Mouse (Mus musculus) midbrain, embryonic 14.5 days (tissue): ENCODE measurements at regions not wholly inside any gene's neighbourhood (a gene's known extent, or its start where the extent isn't known, plus 50 kb on each side); places are given as distances from the start of the nearest gene placed in this dataset.

Source experiments
- ATAC-seq: fragments of 200-750 bp; cut with Nextera tagmentation; 2 replicates; pipeline ENCODE4 v1.8.0; 2017; ENCODE audit warnings: moderate number of reproducible peaks, moderate library complexity; ENCODE audit not compliant: low FRiP score, low TSS enrichment
- DNase-seq: peaks from one replicate; pipeline ENCODE4 v3.0.0-alpha.2; 2015
- H3K27ac ChIP-seq: fragments of 300-500 bp; sonication (generic); replicated peaks from 2 replicates; pipeline ENCODE4 v1.5.1; 2014; ENCODE audit warnings: mild to moderate bottlenecking, low read depth, low read length, moderate library complexity
- H3K27me3 ChIP-seq: fragments of 300-500 bp; sonication (generic); 2 replicates; pipeline ENCODE4 v1.6.1; 2014; ENCODE audit warnings: low read length, control low read depth, mixed read lengths; ENCODE audit not compliant: control insufficient read depth, insufficient read depth
- H3K36me3 ChIP-seq: fragments of 300-500 bp; sonication (generic); 2 replicates; pipeline ENCODE4 v1.6.1; 2014; ENCODE audit warnings: low read length, control low read depth; ENCODE audit not compliant: control insufficient read depth, insufficient read depth
- H3K4me1 ChIP-seq: fragments of 300-500 bp; sonication (generic); 2 replicates; pipeline ENCODE4 v1.6.1; 2014; ENCODE audit warnings: mild to moderate bottlenecking, antibody characterized with exemption, low read length, control low read depth; ENCODE audit not compliant: control insufficient read depth, insufficient read depth
- H3K4me2 ChIP-seq: fragments of 300-500 bp; sonication (generic); 2 replicates; pipeline ENCODE4 v1.6.1; 2014; ENCODE audit warnings: mild to moderate bottlenecking, low read length, moderate library complexity
- H3K4me3 ChIP-seq: fragments of 300-500 bp; sonication (generic); replicated peaks from 2 replicates; pipeline ENCODE4 v1.5.1; 2014; ENCODE audit warnings: low read depth, low read length
- H3K9ac ChIP-seq: fragments of 300-500 bp; sonication (generic); replicated peaks from 2 replicates; pipeline ENCODE4 v1.6.1; 2014; ENCODE audit warnings: mild to moderate bottlenecking, low read length, moderate library complexity
- H3K9me3 ChIP-seq: fragments of 300-500 bp; sonication (generic); 2 replicates; pipeline ENCODE4 v1.6.1; 2016; ENCODE audit warnings: low read length, control low read depth, mixed read lengths; ENCODE audit not compliant: control insufficient read depth
- WGBS: fragments of 180-500 bp; shearing (Covaris S2); extraction: QIAGEN DNeasy Blood & Tissue Kit; methylation state at CpG from one replicate; pipeline ENCODE4 v1.1.7; 2014; 5-methylcytosine and 5-hydroxymethylcytosine counted together

DNA sequence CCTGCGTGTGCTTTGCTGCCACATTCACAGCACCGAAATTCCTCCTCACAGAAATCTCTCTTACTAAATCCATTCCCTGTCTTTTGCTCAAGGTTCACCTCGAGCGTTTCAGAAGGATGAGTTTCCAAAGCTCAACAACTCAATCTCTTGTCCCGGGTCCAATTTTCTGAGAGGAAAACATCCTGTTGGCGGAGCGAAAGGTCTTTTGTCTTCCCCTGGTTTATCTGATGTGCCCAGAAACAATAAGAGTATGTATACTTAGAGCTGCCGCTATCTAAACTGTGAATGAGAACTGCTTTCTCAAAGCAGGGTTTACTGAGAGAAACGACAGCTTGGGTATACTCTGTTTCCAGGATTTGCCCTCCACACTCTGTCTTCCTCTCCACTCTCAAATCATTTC lies 115.6 kb upstream of the Lrig3 start:
- no peak overlapping the region for H3K4me3 ChIP-seq
- H3K4me2 ChIP-seq, result no peak overlapping the region
- H3K27me3 ChIP-seq, result no peaks in the 10 kb centered on the region
- H3K36me3 ChIP-seq, result no peaks in the 10 kb centered on the region
- ATAC-seq (no peak), DNase-seq (no peak)
- no peak overlapping the region for H3K9ac ChIP-seq
- H3K27ac ChIP-seq, result no peak overlapping the region
- WGBS, result 52% methylated on average over 9 of the region's 9 CpGs
- no peaks in the 10 kb centered on the region for H3K4me1 ChIP-seq
- no peaks in the 10 kb centered on the region for H3K9me3 ChIP-seq

DNA sequence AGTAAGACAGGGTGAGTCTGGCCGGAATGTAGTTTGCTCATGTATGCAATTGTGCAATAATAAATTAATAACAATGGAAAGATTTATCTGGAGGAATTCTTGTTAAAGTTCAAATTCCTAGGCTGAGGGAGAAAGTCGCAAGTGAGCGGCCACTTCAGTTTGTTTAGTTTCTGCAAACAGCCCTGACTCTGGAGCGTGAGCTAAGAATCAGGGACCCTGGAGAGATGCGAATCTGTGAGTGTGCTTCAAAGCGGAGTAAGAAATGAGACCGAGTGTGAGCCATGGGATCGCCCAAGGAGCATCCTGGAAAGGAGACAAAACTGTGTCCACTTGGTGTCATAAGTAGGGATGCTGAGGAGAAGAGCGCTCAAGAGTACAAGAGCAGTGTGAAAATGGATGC lies 104.2 kb upstream of the Lrig3 start:
- H3K4me1 ChIP-seq, result no peaks in the 10 kb centered on the region
- H3K9ac ChIP-seq, result no peak overlapping the region
- DNase-seq, result no peak
- no peaks in the 10 kb centered on the region for H3K27me3 ChIP-seq
- ATAC-seq, result no peak
- no peak overlapping the region for H3K4me3 ChIP-seq
- H3K36me3 ChIP-seq, result no peaks in the 10 kb centered on the region
- no peaks in the 10 kb centered on the region for H3K9me3 ChIP-seq
- WGBS, result 89% methylated on average over 9 of the region's 9 CpGs
- H3K27ac ChIP-seq, result no peak overlapping the region
- no peak overlapping the region for H3K4me2 ChIP-seq

DNA sequence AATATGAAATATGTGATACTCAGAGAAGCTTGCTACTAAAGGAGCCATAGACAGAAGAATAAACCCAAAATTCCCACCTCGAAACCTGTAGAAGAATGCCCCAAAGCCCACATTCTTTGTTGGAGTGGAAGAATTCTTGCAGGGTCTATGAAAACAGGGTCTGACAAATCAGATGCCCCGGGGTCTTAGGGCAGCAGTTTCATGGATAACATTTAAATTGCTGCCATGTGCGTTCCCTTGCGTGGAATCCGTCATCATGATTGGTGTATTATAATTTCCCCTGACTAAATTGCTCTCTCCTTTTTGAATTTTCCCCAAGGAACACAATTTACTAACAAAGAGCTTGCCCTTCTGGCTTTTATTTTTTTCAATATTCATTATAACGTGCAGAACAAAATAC lies 99.6 kb upstream of the Lrig3 start:
- Histone ChIP-seq H3K9ac (no peak overlapping the region), H3K27ac (no peak overlapping the region), H3K4me1 (no peaks in the 10 kb centered on the region), H3K27me3 (no peaks in the 10 kb centered on the region), H3K9me3 (no peaks in the 10 kb centered on the region), H3K4me3 (no peak overlapping the region), H3K4me2 (no peak overlapping the region), H3K36me3 (no peaks in the 10 kb centered on the region)
- 80% methylated on average over 6 of the region's 6 CpGs for WGBS
- ATAC-seq, result no peak
- DNase-seq, result no peak

DNA sequence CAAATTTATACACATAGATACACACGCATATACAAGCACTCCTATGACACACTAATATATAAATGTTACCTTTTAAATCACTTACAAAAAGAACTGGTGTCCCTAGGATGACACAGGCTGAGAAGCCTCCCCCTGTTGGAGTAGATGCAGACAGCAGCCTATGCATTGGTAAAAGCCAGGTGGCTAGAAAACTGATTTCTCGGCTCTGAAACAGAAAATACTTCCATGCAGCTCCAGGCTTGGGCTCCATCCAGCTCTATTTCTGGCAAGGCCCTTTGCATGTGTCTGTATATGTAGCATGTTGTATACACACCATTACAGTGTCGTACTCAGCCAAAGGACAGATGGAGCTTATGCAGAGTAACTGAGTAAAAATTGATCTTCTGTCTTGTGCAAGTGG lies 81.4 kb upstream of the Lrig3 start:
- Histone ChIP-seq H3K9me3 (no peaks in the 10 kb centered on the region), H3K27ac (no peak overlapping the region), H3K9ac (no peak overlapping the region), H3K4me3 (no peak overlapping the region), H3K4me2 (no peak overlapping the region), H3K36me3 (no peaks in the 10 kb centered on the region), H3K27me3 (no peaks in the 10 kb centered on the region), H3K4me1 (no peaks in the 10 kb centered on the region)
- DNase-seq (no peak), ATAC-seq (no peak)
- 90% methylated on average over 3 of the region's 3 CpGs for WGBS

DNA sequence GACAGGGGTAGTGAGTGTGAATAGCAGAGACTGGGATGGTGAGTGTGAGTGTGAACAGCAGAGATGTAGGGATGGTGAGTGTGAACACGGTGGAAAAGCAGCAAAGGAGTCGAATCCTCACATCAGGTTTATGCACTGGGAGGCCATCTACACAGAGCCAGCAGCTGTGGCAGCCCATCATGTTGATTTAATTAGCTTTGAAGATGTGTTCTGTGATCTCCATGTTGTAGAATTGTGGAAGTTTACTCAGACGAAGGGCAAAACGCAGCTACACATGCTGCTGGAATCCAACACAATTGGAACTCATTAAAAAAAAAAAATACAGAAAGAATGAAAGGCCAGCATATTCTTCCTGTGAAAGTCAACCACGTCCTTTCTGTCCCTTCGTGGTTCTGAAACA lies 80.2 kb upstream of the Lrig3 start:
- Histone ChIP-seq H3K9ac (no peak overlapping the region), H3K36me3 (no peaks in the 10 kb centered on the region), H3K4me2 (no peak overlapping the region), H3K27ac (no peak overlapping the region), H3K27me3 (no peaks in the 10 kb centered on the region), H3K4me3 (no peak overlapping the region), H3K9me3 (no peaks in the 10 kb centered on the region), H3K4me1 (no peaks in the 10 kb centered on the region)
- WGBS, result 61% methylated on average over 6 of the region's 6 CpGs
- DNase-seq (no peak), ATAC-seq (no peak)

DNA sequence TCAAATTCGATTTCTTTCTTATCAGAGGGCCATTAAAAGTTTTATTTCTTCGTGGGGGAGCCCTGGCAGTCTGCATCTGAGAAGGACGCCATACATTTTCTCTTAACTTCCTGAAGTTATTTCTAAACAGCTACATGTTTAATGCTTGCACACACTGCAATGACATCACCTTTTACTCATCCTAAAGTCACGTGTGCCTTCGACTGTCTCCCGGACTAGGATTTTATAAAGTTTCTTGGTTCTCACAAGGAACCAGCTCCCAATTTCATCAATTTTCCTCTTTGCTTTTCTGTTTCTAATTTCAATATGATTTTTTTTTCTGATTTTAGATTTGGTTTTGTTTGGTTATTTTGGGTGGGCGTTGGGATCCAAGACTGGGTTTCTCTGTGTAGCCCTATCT lies 73.8 kb upstream of the Lrig3 start:
- Histone ChIP-seq H3K27me3 (no peaks in the 10 kb centered on the region), H3K9me3 (no peaks in the 10 kb centered on the region), H3K4me1 (no peaks in the 10 kb centered on the region), H3K9ac (no peak overlapping the region), H3K27ac (no peak overlapping the region), H3K4me3 (no peak overlapping the region), H3K36me3 (no peaks in the 10 kb centered on the region), H3K4me2 (no peak overlapping the region)
- ATAC-seq, result no peak
- 88% methylated on average over 7 of the region's 7 CpGs for WGBS
- no peak for DNase-seq

DNA sequence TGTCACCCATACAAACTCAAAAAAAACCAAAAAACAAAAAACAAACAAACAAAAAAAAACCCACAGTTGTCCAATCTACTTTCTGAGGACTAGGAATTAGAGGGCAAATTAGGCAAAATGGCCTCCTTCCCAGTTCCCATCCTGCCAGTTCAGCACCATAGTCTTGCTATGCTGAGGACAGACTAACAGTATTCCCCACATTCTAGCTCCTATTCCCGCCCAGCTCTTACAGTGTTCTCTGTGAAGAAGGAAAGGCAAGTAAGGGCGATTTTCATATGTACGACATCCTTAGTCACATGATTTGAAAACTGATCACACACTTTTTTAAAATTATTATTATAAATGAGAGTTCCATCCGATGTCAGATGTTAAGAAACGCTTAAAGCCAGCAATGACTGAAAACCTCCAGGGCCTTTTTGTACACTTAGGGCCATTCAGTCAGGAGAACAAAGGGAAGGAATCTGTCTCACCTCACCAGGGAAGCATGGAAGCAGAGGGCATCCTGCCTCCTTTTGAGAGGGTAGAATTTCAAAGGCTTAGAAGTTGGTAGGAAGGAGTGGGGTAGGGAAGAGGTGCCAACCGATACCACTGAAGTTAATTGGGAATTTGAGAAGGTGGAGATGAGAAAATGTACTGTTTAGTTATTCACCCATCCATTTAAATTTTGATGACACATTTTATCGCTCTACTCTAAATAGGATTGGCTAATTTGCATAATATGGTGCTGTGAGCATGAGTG lies 70.1 kb upstream of the Lrig3 start:
- DNase-seq, result no peak
- 59% methylated on average over 7 of the region's 7 CpGs for WGBS
- Histone ChIP-seq H3K9ac (no peak overlapping the region), H3K9me3 (no peaks in the 10 kb centered on the region), H3K4me2 (no peak overlapping the region), H3K36me3 (no peaks in the 10 kb centered on the region), H3K4me1 (no peaks in the 10 kb centered on the region), H3K4me3 (no peak overlapping the region), H3K27ac (no peak overlapping the region), H3K27me3 (no peaks in the 10 kb centered on the region)
- ATAC-seq, result no peak

DNA sequence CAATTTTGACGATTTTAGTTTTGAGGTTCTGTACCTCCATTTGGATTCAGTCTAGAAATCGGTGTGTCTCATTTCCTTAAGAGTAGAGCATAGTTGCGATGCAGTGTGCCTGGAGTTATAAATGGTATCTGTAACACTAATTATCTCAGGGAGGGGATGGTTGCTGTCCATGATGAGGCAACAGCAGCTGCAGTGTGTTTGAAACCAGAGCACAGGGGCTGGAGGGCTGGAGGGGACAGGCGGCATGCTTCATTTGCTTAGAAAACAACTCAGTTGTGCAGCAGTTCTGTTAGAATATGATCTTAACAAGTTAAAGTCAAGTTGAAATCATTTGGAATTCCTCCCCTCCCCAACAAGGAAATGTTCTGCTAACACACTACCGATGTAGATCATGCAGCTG lies 69.3 kb upstream of the Lrig3 start:
- Histone ChIP-seq H3K4me2 (no peak overlapping the region), H3K9me3 (no peaks in the 10 kb centered on the region), H3K27me3 (no peaks in the 10 kb centered on the region), H3K9ac (no peak overlapping the region), H3K36me3 (no peaks in the 10 kb centered on the region), H3K27ac (no peak overlapping the region), H3K4me1 (no peaks in the 10 kb centered on the region), H3K4me3 (no peak overlapping the region)
- no peak for DNase-seq
- no peak for ATAC-seq
- WGBS, result 78% methylated on average over 5 of the region's 5 CpGs

DNA sequence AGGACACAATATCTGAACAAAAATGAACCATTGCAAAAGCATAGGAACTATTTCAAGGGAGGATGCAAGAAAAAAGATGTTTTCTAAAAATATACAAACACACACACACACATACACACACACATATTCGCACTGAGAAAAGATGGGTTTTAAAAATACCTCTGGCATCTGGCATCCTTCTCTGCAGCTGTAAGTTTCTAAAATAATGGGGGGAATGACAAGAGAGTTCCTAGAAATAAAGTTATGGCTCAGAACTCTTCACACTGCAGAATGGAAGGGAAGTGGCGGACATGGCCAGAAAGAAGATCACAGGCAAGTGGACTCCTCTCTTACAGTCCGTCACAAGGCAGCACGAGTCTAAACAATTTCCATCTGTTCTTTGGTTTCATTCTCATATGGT lies 66.5 kb upstream of the Lrig3 start:
- 94% methylated on average over 4 of the region's 4 CpGs for WGBS
- ATAC-seq (no peak), DNase-seq (no peak)
- Histone ChIP-seq H3K27me3 (no peaks in the 10 kb centered on the region), H3K9ac (no peak overlapping the region), H3K4me3 (no peak overlapping the region), H3K4me2 (no peak overlapping the region), H3K9me3 (no peaks in the 10 kb centered on the region), H3K36me3 (no peaks in the 10 kb centered on the region), H3K4me1 (no peaks in the 10 kb centered on the region), H3K27ac (no peak overlapping the region)
